Mouse (Mus musculus) layer of hippocampus, postnatal 36 days (tissue): Measurements from ENCODE around the gene Pef1. TPM values are rescaled to one million over a fixed set of nuclear protein-coding genes. Genes with fewer than 3 reads are reported as not detected.

Experiments used
- DNase-seq, 2 experiments: peaks; one replicate each; pipeline ENCODE4 v3.0.0; 2022
- total RNA-seq, 2 experiments: library from RNA; stranded (reverse); gene quantifications; 2 replicates each; pipeline ENCODE4 v1.2.3; 2021

The Pef1 gene
- total RNA-seq, 2 experiments from 2014 or later = 63.7 TPM

DNA sequence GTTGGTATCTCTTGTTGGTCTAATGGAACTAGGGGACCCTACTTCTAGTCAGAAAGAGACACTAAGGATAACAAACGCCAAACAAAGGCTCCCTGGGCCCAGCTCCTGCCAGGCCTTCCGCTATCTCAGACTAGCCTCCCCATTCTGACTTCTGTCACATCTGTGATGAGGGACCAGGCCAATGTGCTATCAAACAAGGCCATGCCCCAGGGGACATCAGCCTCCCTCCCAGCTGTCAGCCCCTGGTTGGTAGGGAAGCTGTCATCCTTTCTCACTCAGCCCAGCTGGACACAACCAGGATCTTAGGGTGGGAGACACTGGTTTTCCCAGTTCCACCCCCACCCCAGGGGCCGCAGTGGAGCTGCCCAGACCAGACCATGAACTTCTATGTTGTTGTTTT lies 7.2 kb upstream of the Pef1 start:
- DNase-seq = no peak

GRCm38 (mm10) chr4:130101183-130101582 lies 1.2 kb upstream of the Pef1 start:
- no peak for DNase-seq

DNA sequence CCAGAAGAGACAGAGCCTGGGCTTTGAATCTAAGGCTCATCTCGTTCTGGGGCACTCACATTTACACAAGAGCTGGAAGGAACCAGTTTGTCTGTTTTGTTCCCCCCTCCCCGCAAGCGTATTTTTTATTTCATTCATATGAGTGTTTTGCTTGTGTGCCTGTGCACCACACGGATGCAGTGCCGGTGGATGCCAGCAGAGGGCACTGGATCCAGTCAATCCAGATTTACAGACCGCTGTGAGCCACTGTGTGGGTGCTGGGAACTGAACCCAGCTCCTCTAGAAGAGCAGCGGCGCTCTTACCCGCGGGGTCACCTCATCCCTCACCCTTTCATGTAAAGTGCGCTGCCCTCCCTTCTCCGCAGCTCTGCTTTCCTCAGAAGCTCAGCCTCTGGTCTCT lies 1.3 kb downstream of the Pef1 start:
- no peak for DNase-seq

GRCm38 (mm10) chr4:130104584-130104983 lies 2.2 kb downstream of the Pef1 start:
- no peak for DNase-seq

DNA sequence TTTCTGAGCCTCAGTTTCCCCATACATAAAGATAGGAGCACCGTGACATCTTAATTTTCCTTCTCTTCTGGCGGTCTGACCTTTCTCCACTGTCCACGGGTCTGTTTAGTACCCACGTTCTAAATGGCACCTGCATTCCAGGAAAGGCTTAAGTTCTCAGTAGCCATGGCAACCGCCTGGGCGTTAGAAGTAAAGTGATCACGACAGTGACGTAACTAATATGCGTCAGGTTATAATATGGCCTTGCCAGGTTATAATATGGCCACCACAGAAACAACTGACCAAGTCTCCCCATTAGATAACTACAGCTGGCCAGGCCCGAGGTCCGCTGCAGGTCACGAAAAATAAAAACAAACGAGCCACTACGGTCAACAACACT lies 4.7 kb downstream of the Pef1 start:
- DNase-seq = no peak

DNA sequence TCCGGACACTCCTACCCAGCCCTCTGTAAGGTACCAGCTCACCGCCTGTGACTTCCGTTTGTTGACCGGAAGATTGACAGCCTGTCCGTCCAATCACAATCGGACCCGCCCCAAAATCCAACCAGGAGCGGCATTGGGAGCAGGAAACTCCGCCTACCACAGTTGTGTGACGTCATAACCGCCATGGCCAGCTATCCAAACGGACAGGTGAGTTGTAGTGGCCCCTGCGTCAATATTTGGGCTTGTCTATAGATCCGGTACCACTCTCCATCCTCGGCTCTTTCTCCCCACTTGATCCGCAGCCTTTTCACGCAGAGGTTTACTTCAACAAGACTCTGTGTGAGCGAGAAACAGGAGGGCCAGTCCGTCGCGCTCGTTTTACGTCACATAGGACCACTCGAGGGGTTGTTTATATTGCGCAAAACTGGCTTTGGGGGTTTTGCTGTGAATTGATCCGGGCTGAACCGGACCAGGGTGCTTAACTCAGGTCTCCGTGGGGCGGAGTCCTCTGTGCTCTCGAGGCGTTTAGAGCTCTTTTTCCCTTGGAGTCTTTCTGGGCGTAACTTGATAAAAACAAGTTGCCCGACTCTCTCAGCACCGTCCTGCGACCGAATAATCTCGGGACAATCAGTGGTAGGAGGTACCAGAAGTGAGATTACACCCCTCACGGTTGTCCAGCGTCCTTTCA lies 5.2 kb downstream of the Pef1 start:
- DNase-seq = peak; percentile 99 to 100

DNA sequence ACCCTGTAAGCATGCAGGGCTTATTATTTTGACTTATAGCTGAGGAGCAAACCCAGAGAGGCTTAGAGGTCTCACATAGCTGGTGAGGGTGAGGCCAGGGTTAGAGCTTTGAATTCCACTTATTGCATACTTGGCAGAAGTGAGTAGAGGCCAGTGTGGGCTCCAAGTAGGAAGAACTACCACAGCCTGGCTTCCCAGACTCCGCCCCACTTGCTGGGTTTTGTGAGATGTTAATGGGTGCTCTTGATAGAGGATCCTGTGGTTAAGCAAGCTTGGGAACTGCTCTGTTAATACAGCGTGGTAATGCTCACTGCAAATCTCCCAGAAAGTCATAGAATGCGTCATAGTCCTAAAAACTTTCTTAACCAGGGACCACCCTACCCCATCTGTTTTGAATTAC lies 6.6 kb downstream of the Pef1 start:
- no peak for DNase-seq

DNA sequence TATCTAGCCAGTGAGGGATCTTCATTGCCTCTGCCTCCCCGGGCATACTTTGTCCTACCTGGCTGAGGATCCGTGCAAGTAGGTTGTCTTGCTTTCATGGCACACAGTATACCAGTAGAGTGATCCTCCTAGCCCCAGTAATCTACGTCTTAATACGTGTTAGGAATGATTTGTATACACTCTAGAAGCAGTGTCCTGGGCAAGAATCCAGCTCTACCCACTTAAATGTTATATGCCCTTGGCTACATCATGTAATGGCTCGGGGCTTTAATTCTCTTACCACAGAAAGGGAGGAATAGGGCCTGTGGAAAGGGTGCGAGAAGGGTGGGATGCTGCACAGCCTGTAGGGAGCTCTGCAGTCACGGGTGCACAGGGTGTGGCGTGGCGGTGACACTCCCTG lies 7.3 kb downstream of the Pef1 start:
- no peak for DNase-seq

DNA sequence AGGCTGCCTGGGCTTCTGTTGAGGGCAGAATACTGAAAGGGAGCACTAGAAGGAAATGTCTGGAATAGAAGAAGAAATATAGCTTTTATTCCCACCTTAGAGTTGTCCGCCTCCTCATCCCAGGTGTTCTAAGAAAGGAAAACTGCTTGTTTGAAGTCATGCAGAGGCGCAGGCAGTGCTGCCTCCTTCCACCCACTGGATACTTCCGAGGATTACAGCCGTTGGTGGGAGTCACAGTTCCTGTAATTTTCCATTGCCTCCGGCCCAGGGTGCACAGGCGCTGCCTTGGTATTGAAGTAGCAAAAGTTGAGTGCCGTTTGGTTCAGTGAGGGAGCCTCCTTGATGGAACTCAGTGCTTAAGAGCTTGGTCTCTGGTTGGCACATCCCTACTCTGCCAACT lies 7.7 kb downstream of the Pef1 start:
- no peak for DNase-seq

- DNase-seq = peak in 1 of 2 experiments; percentile 25
Observed at GRCm38 (mm10) chr4:130112299-130112698, 9.9 kb downstream of the Pef1 start.

GRCm38 (mm10) chr4:130112732-130113131 lies 10.4 kb downstream of the Pef1 start:
- no peak for DNase-seq

DNA sequence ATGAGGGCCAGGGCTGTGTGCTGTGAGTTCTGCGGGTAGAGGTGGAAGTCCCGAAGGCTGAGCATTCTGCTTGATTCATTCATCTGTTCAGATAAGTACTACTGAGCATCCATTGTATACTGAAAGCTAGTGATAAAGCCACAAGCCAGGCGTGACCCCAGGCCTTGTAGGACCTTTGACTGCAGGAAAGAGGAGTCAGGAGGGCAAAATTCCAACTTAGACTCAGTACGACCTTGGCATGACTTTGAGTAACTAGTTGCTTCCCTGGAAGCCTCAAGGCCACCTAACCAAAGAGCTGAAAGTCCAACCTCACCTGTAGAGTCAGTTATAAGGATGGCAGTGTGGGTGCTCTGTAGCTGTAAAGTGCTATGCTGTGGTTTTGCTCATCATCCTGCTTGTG lies 18.4 kb downstream of the Pef1 start:
- DNase-seq = no peak

DNA sequence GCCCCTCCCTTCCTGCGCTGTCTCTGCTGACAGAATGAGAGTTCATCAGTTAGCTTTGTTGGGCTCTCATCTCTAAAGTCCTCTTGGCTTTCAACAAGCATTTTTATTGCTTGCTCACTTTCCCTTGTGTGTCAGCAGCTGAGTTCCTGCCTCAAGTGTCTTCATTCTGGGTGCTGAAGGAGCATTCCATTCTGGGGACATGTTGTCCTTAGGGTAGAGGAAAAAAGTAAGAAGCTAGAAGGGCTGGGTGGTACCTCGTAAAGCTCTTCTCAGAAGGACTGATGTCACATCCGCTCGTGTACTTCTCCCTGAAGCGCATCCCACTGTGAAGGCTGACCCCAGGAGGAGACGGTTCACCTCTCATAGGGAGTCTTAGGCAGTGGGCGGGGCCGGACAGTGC lies 19.2 kb downstream of the Pef1 start:
- DNase-seq = no peak

DNA sequence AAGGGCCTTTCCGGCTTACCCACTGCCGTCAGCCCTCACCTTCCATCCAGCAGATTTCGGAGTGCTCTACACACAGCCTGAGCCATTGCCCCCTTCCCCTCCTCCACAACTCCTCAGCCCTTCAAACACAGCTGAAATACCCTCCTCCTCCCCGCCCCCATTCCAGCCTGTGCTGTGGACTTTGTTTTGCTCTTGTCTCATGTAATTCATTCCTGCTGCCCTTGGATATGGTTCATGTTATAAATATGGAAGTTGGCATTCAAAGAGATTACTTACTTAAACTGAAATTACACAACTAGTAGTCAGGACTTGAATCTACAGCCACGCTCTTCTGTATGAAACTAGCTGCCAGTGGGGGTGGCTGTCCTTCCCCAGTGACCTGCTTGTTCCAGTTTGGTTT lies 20.7 kb downstream of the Pef1 start:
- no peak for DNase-seq

- no peak for DNase-seq
Observed at GRCm38 (mm10) chr4:130124110-130124509, 21.8 kb downstream of the Pef1 start.

DNA sequence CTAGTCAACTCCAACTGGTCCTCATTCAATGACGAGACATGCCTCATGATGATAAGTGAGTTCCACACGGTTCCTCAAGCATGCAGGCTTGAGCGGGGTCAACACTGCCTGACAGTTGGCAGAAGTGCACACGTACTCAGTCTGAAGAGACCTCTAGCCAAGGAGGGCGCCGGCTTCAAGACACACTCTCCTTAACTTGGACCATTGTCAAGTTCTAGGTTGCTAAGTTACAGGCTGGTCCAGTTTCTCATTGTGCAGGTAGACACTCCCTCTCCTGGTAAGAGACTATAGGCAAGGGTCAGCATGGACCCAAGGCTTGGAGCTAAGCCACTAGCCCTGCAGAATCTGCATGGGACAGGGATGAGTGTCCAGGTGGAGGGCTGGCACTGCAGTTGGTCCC lies 22.8 kb downstream of the Pef1 start:
- no peak for DNase-seq

GRCm38 (mm10) chr4:130125935-130126334 lies 23.6 kb downstream of the Pef1 start:
- no peak for DNase-seq

- no peak for DNase-seq
Observed at GRCm38 (mm10) chr4:130128907-130129306, 26.5 kb downstream of the Pef1 start.

GRCm38 (mm10) chr4:130130082-130130481 lies 27.7 kb downstream of the Pef1 start:
- DNase-seq = no peak

GRCm38 (mm10) chr4:130130641-130131350 lies 28.4 kb downstream of the Pef1 start:
- DNase-seq = no peak

- DNase-seq = no peak
Observed at GRCm38 (mm10) chr4:130131448-130132105, 29.2 kb downstream of the Pef1 start.

DNA sequence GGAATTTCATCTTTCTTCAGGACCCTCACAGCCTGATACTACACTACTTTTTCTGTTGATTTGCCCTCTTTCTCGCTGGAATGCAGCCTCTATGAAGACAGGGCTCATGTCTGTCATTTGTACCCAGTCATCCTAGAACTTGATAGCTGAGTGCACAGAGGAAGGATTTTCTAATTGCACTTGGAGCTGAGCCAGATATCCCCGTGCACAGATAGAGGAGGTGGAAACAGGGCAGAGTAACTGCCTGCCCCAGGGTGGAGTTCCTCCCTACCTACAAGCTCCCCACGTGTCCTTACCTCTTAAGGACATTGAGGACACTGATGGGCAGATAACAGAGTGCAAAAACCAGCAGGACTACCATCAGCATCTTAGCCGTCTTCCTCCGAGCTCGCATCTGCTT lies 31.0 kb downstream of the Pef1 start:
- DNase-seq = no peak

DNA sequence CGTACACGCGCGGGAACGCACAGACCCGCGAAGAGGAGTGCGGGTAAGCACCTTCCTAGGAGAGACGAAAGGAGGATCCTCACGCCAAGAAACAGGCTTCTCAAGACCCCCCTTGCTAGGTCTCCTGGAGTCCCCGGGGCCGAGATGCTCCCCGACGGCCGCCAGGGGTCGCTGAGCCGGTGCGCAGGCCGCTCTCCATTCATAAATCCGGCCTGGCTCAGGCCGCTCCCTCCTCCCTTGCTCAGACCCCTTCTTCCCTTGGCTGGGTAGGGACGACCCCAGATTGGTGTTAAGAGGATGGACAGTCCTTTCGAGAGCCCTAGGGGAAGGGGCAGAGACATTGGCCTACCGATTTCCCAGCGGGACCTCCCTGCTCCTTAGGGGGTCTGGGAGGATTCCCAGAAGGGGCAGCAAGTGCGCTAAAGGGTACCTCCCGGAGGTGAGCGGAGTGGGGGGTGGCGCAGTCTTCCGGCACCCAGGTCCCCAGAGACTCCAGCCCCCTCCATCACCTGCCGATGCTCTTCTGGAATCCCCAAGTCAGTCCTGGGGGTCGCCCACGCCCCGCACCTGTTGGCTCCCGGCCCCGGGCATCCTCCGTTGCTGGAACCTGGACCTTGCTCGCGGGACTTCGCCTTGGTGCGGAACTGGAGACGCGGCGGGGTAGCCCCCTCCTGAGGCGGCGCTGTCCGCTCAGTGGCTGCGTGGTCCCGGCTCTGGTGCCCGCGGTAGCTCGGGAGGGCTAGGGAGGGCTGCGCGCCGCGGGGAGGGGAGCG lies 36.3 kb downstream of the Pef1 start:
- DNase-seq = peak; percentile 62 to 71
